Mouse (Mus musculus): ENCODE measurements around the gene Fndc3b. TPM values are rescaled to one million over a fixed set of nuclear protein-coding genes. Genes with fewer than 3 reads are reported as not detected.
"Not testable (repeated sequence)": the region's sequence is repeated elsewhere in the genome, so short reads cannot be mapped to it uniquely, and the experiment has no call there.

The Fndc3b gene
- total and polyA plus RNA-seq, 3 experiments, result 0.03 to 0.05 (median 0.04) TPM

GRCm38 (mm10) chr3:27478563-27479156 is 232.4 kb downstream of the Fndc3b start:
- Histone ChIP-seq H3K27me3 (replicated peaks) (no peaks in the 10 kb centered on the region), H3K27ac (ENCODE audit: insufficient read depth, low read depth) (no peak overlapping the region), H3K4me3 (replicated peaks in 1 of 3; ENCODE audit: low read depth in 2 of 3, low read length in 2 of 3, poor library complexity in 1 of 3) (no peak overlapping the region), H3K9ac (ENCODE audit: insufficient read depth, low read depth) (no peak overlapping the region), H3K79me2 (replicated peaks; ENCODE audit: control insufficient read depth, extremely low read depth, insufficient read depth, poor library complexity, severe bottlenecking) (no peaks in the 10 kb centered on the region), H3K9me3 (replicated peaks; ENCODE audit: low read length) (no peaks in the 10 kb centered on the region), H3K4me2 (ENCODE audit: insufficient read depth, low read depth, poor library complexity, severe bottlenecking) (no peak overlapping the region), H3K36me3 (replicated peaks in 1 of 2; ENCODE audit: control insufficient read depth in 1 of 2, insufficient read depth in 1 of 2, low read length in 1 of 2) (no peaks in the 10 kb centered on the region), H3K4me1 (ENCODE audit: control insufficient read depth in 1 of 2, insufficient read depth in 2 of 2) (peaks cover 9 to 11% of the 10 kb centered on the region in 2 experiments)
- dilution Hi-C loops (cut with MboI; ENCODE audit: extremely low pct_ligation_motif_present, extremely low pct_unique_long_range_greater_than_20kb, low sequenced_read_pairs), result no loop called here
- in situ Hi-C loops (cut with MboI; ENCODE audit: low pct_ligation_motif_present, low pct_unique_long_range_greater_than_20kb, low sequenced_read_pairs), result no loop called here
- DNase-seq (ENCODE audit: extremely low read depth), result no peak
- TF ChIP-seq ELF1 (IDR thresholded peaks at IDR 0.05; ENCODE audit: low read depth, low read length) (no peak), MAX (IDR thresholded peaks at IDR 0.05; ENCODE audit: low read length) (no peak), IRF4 (IDR thresholded peaks at IDR 0.05; ENCODE audit: low read depth, low read length) (no peak)

DNA sequence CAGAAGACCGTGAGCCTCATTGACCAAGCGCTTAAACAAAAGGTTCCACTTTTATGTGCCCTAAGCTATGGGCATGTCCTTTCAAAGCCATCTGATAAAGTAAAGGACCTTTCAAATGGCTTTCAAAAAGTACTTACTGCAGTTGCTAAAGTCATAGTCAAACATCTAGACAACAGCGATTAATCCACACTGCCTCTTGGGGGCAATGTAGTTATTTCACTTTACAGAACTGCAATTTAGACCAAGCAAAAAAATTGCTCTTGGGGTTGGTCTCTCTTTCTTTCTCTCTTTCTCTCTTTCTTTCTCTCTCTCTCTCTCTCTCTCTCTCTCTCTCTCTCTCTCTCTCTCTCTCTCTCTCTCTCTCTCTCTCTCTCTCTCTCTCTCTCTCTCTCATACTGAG is 233.4 kb downstream of the Fndc3b start:
- H3K4me3 ChIP-seq (replicated peaks in 1 of 3; ENCODE audit: low read depth in 2 of 3, low read length in 2 of 3, poor library complexity in 1 of 3); DNase-seq (ENCODE audit: extremely low read depth); dilution Hi-C loops (cut with MboI; ENCODE audit: extremely low pct_ligation_motif_present, extremely low pct_unique_long_range_greater_than_20kb, low sequenced_read_pairs); in situ Hi-C loops (cut with MboI; ENCODE audit: low pct_ligation_motif_present, low pct_unique_long_range_greater_than_20kb, low sequenced_read_pairs); H3K27ac ChIP-seq (ENCODE audit: insufficient read depth, low read depth); H3K27me3 ChIP-seq (replicated peaks); H3K4me2 ChIP-seq (ENCODE audit: insufficient read depth, low read depth, poor library complexity, severe bottlenecking); H3K9ac ChIP-seq (ENCODE audit: insufficient read depth, low read depth); H3K36me3 ChIP-seq (replicated peaks in 1 of 2; ENCODE audit: control insufficient read depth in 1 of 2, insufficient read depth in 1 of 2, low read length in 1 of 2); H3K9me3 ChIP-seq (replicated peaks; ENCODE audit: low read length); H3K79me2 ChIP-seq (replicated peaks; ENCODE audit: control insufficient read depth, extremely low read depth, insufficient read depth, poor library complexity, severe bottlenecking): not testable (repeated sequence)
- peak; percentile 79 for TF ChIP-seq ZNF384 (IDR thresholded peaks at IDR 0.05; ENCODE audit: low read depth, low read length)
- TF ChIP-seq CTCF (conservative IDR thresholded peaks at IDR 0.05 in 1 of 2, IDR thresholded peaks at IDR 0.05 in 1 of 2; ENCODE audit: low read depth in 2 of 2, low read length in 2 of 2), result peak in 1 of 2 experiments; percentile 65; a peak in 2 of 4 replicates
- peak; percentile 48 for TF ChIP-seq SMC3 (IDR thresholded peaks at IDR 0.05; ENCODE audit: low read depth, low read length)
- peak; percentile 72 for TF ChIP-seq RAD21 (IDR thresholded peaks at IDR 0.05; ENCODE audit: low read depth, low read length)
- peaks cover 10 to 15% of the 10 kb centered on the region in 2 experiments for H3K4me1 ChIP-seq (ENCODE audit: control insufficient read depth in 1 of 2, insufficient read depth in 2 of 2)

GRCm38 (mm10) chr3:27475899-27476298 is 235.2 kb downstream of the Fndc3b start:
- DNase-seq (ENCODE audit: extremely low read depth), result no peak
- peaks cover 14 to 21% of the 10 kb centered on the region in 2 experiments for H3K4me1 ChIP-seq (ENCODE audit: control insufficient read depth in 1 of 2, insufficient read depth in 2 of 2)
- H3K79me2 ChIP-seq (replicated peaks; ENCODE audit: control insufficient read depth, extremely low read depth, insufficient read depth, poor library complexity, severe bottlenecking), result no peaks in the 10 kb centered on the region
- H3K36me3 ChIP-seq (replicated peaks in 1 of 2; ENCODE audit: control insufficient read depth in 1 of 2, insufficient read depth in 1 of 2, low read length in 1 of 2), result no peaks in the 10 kb centered on the region
- no peak for TF ChIP-seq ZNF384 (IDR thresholded peaks at IDR 0.05; ENCODE audit: low read depth, low read length)
- no peak for TF ChIP-seq TCF12 (IDR thresholded peaks at IDR 0.05; ENCODE audit: low read depth, low read length)
- TF ChIP-seq JUN (IDR thresholded peaks at IDR 0.05; ENCODE audit: insufficient read depth, low read depth, low read length), result no peak
- no peak for TF ChIP-seq NELFE (IDR thresholded peaks at IDR 0.05; ENCODE audit: low read depth, low read length)
- TF ChIP-seq ZMIZ1 (IDR thresholded peaks at IDR 0.05; ENCODE audit: low read depth, low read length), result no peak
- TF ChIP-seq POLR2AphosphoS2 (IDR thresholded peaks at IDR 0.05; ENCODE audit: low read depth, low read length), result no peak
- no peak for TF ChIP-seq HCFC1 (IDR thresholded peaks at IDR 0.05; ENCODE audit: low read depth, low read length)
- TF ChIP-seq ZKSCAN1 (IDR thresholded peaks at IDR 0.05; ENCODE audit: borderline replicate concordance, low read depth, low read length), result no peak
- no peak for TF ChIP-seq JUND (conservative IDR thresholded peaks at IDR 0.05; ENCODE audit: low read depth, low read length)
- no peak for TF ChIP-seq CTCF (conservative IDR thresholded peaks at IDR 0.05 in 1 of 2, IDR thresholded peaks at IDR 0.05 in 1 of 2; ENCODE audit: low read depth in 2 of 2, low read length in 2 of 2)
- no peak for TF ChIP-seq SIN3A (IDR thresholded peaks at IDR 0.05; ENCODE audit: low read length)
- no peak for TF ChIP-seq MAX (IDR thresholded peaks at IDR 0.05; ENCODE audit: low read length)
- TF ChIP-seq ELF1 (IDR thresholded peaks at IDR 0.05; ENCODE audit: low read depth, low read length), result no peak
- TF ChIP-seq MAZ (IDR thresholded peaks at IDR 0.05; ENCODE audit: low read depth, low read length), result no peak
- no peaks in the 10 kb centered on the region for H3K9me3 ChIP-seq (replicated peaks; ENCODE audit: low read length)
- H3K4me2 ChIP-seq (ENCODE audit: insufficient read depth, low read depth, poor library complexity, severe bottlenecking), result no peak overlapping the region
- no peaks in the 10 kb centered on the region for H3K27me3 ChIP-seq (replicated peaks)
- in situ Hi-C loops (cut with MboI; ENCODE audit: low pct_ligation_motif_present, low pct_unique_long_range_greater_than_20kb, low sequenced_read_pairs) (no loop called here), dilution Hi-C loops (cut with MboI; ENCODE audit: extremely low pct_ligation_motif_present, extremely low pct_unique_long_range_greater_than_20kb, low sequenced_read_pairs) (no loop called here)
- no peak overlapping the region for H3K27ac ChIP-seq (ENCODE audit: insufficient read depth, low read depth)
- no peak overlapping the region for H3K4me3 ChIP-seq (replicated peaks in 1 of 3; ENCODE audit: low read depth in 2 of 3, low read length in 2 of 3, poor library complexity in 1 of 3)
- H3K9ac ChIP-seq (ENCODE audit: insufficient read depth, low read depth), result no peak overlapping the region
